Mouse (Mus musculus) heart, postnatal 0 days (tissue): Measurements from ENCODE around the gene Lipc.

Source experiments
- CTCF ChIP-seq: IDR thresholded peaks from 2 replicates; pipeline ENCODE4 v1.5.1; 2016; ENCODE audit warnings: antibody characterized with exemption, control low read depth, low read depth
- EP300 ChIP-seq: IDR thresholded peaks from 2 replicates; pipeline ENCODE4 v1.6.1; 2016; ENCODE audit warnings: antibody characterized with exemption, low read depth

DNA sequence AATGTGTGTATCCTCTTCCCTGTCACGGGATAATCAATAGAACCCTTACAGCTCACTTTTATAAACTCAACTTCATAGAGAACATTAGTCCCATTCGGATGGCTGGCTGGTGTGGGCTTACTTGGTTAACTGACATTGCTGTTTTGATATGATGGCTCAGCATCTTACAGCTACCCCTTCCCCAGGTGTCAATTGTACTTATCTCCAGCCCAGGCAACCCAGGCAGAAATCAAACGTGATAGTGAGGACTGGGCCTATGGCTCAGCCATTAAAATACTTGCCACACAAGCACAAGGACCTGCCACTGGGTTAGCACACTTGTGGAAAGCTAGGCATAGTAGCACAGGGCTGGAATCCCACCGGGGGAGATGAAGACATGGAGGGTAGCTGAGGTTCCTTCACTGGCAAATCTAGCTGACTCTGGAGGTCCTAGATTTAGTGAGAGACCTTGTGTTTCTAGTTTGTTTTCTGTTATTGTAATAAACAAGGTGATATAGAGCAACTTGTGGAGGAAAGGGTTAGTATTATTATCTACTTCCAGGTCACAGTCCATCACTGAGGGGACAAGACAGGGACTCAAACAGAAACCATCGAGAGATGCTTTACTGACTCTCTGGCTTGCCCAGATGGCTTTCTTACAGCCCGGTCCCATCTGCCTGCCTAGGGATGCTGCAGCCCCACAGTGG lies 121.0 kb downstream of the Lipc start:
- TF ChIP-seq CTCF (no peak), EP300 (no peak)
